Mouse (Mus musculus) liver, embryonic 16.5 days (tissue): ENCODE measurements around the gene Chit1. TPM values are rescaled to one million over a fixed set of nuclear protein-coding genes. Genes with fewer than 3 reads are reported as not detected.

Source experiments
- ATAC-seq: fragments of 200-750 bp; cut with Nextera tagmentation; 2 replicates; pipeline ENCODE4 v1.8.0; 2017; ENCODE audit warnings: low read depth, mild to moderate bottlenecking, moderate number of reproducible peaks, moderate library complexity
- H3K27ac ChIP-seq: fragments of 300-500 bp; sonication (generic); 2 replicates; pipeline ENCODE4 v1.5.1; 2014; ENCODE audit warnings: mild to moderate bottlenecking, low read length
- H3K27me3 ChIP-seq: fragments of 300-500 bp; sonication (generic); 2 replicates; pipeline ENCODE4 v1.6.1; 2014; ENCODE audit warnings: low read depth, low read length, mixed read lengths; ENCODE audit not compliant: control insufficient read depth, insufficient read depth
- H3K36me3 ChIP-seq: fragments of 300-500 bp; sonication (generic); 2 replicates; pipeline ENCODE4 v1.6.1; 2014; ENCODE audit warnings: mild to moderate bottlenecking; ENCODE audit not compliant: control insufficient read depth, insufficient read depth
- H3K4me1 ChIP-seq: fragments of 300-500 bp; sonication (generic); 2 replicates; pipeline ENCODE4 v1.6.1; 2014; ENCODE audit warnings: low read depth, low read length, mixed read lengths; ENCODE audit not compliant: control insufficient read depth
- H3K4me2 ChIP-seq: fragments of 300-500 bp; sonication (generic); 2 replicates; pipeline ENCODE4 v1.6.1; 2014; ENCODE audit warnings: low read depth, low read length, mixed read lengths
- H3K4me3 ChIP-seq: fragments of 300-500 bp; sonication (generic); 2 replicates; pipeline ENCODE4 v1.5.1; 2014; ENCODE audit warnings: low read depth, mild to moderate bottlenecking, low read length
- H3K9ac ChIP-seq: fragments of 300-500 bp; sonication (generic); 2 replicates; pipeline ENCODE4 v1.6.1; 2014; ENCODE audit warnings: low read depth, low read length
- H3K9me3 ChIP-seq: fragments of 300-500 bp; sonication (generic); replicated peaks from 2 replicates; pipeline ENCODE4 v1.6.1; 2016; ENCODE audit warnings: low read length; ENCODE audit not compliant: control insufficient read depth
- WGBS: fragments of 180-500 bp; shearing (Covaris S2); extraction: QIAGEN DNeasy Blood & Tissue Kit; methylation state at CpG from one replicate; pipeline ENCODE4 v1.1.7; 2014; ENCODE audit not compliant: insufficient replicate concordance; 5-methylcytosine and 5-hydroxymethylcytosine counted together
- polyA plus RNA-seq: library from polyadenylated mRNA; unstranded; fragments of >200 nt; fragmentation: Nextera tagmentation; extraction: Ambion mirVana; gene quantifications from 2 replicates; pipeline ENCODE4 v1.2.1, GENCODE M21; 2015

The Chit1 gene
- polyA plus RNA-seq, 1 experiment from 2014 or later: 0.19 TPM

DNA sequence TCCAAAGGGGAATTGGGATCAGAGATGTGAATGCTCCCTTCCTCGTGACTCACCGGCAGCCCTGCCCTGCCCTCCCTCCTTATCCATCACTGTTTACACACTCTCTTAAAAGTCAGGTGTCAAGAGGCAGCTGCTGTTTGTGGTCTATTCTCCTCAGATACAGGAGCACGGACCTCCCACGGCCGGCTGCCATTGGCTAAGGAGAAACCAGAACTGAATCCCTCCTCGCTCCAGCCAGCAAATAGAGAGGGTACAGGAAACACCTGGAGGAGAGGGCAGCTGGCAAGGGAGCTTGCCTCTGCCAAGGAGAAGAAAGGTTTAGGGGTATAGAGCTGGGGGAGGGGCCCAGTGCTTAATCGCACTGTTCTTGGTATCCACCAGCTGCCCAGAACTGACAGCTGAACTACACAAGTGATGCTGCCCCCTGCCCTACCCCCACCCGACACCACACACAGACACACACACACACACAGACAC, 43.9 kb upstream of the Chit1 start:
- H3K4me1 ChIP-seq: peaks cover 81% of the 10 kb centered on the region
- no peak overlapping the region for H3K4me3 ChIP-seq
- H3K9ac ChIP-seq: no peak overlapping the region
- H3K27me3 ChIP-seq: peaks cover 51% of the 10 kb centered on the region
- no peak for ATAC-seq
- WGBS: 10% methylated on average over 8 of the region's 8 CpGs
- H3K9me3 ChIP-seq: no peaks in the 10 kb centered on the region
- no peak overlapping the region for H3K4me2 ChIP-seq
- peak overlapping the region; percentile 57 for H3K27ac ChIP-seq
- no peaks in the 10 kb centered on the region for H3K36me3 ChIP-seq

DNA sequence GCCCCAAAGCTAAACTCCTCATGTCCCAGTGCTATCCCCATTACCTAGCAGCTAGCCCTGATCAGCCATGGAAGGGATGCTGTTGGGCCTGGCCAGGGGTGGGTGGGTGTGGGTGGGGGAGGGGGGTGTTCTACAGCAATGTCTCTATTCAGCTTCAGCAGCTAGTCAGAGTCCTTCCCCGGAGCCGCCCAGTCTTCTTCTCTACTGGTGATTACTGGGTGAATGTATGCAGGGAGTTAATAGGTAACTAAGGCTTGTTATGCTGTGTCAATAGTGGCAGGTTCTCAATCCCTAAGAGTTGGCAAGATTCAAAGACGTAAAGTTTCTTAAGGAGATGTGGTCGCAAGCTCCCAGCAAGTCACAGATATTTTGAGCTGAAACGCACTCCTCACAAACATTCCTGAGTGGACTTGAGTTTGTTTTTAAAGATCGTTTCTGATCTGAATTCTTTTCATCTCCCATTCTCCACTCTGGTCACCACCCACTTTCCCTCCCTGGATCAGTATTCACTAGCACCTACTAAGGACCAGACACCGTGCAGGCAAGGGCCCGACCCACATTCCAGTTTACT, 40.9 kb upstream of the Chit1 start:
- 76% methylated on average over 8 of the region's 8 CpGs for WGBS
- Histone ChIP-seq H3K27me3 (peaks cover 22% of the 10 kb centered on the region), H3K9me3 (no peaks in the 10 kb centered on the region), H3K9ac (no peak overlapping the region; the same call in none of the 2 replicates), H3K27ac (peak overlapping the region; percentile 99), H3K4me2 (no peak overlapping the region), H3K4me1 (peaks cover 83% of the 10 kb centered on the region), H3K4me3 (no peak overlapping the region), H3K36me3 (peaks cover 7% of the 10 kb centered on the region)
- no peak for ATAC-seq

DNA sequence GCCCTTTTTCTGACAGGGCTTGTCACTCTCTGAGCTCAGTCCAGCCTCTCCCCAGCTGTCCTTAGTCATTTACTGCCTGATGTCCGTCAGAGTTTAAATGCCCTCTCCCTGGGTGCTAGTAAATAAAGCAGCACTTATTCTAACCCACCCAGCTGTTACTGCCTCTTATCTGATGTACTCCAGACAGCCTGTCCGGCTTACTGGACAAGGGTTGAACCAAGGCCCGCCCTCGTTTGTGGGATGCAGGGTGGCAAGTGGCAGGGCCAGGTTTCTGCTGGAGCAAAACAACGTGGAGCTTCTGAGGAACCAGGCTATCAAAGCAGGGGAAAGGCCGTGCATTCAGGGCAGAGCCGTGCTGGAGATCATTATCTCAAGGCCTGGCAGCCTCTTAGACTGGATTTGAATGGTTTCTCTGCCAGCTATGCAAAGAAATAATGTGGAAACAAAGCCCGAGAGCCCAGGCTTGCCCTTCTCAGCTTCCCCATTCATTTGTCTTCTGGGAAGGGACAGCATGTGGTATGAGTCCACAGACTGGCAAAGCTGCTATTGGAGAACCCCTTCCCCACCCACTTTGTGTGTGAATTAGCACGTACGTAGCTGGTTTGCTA, 39.5 kb upstream of the Chit1 start:
- Histone ChIP-seq H3K27me3 (peaks cover 12% of the 10 kb centered on the region), H3K4me3 (no peak overlapping the region), H3K4me2 (peak overlapping the region; percentile 79), H3K27ac (peak overlapping the region; percentile 99), H3K9me3 (no peaks in the 10 kb centered on the region), H3K9ac (peak overlapping the region; percentile 73), H3K36me3 (peaks cover 19% of the 10 kb centered on the region), H3K4me1 (peaks cover 83% of the 10 kb centered on the region)
- no peak for ATAC-seq
- 43% methylated on average over 10 of the region's 10 CpGs for WGBS

DNA sequence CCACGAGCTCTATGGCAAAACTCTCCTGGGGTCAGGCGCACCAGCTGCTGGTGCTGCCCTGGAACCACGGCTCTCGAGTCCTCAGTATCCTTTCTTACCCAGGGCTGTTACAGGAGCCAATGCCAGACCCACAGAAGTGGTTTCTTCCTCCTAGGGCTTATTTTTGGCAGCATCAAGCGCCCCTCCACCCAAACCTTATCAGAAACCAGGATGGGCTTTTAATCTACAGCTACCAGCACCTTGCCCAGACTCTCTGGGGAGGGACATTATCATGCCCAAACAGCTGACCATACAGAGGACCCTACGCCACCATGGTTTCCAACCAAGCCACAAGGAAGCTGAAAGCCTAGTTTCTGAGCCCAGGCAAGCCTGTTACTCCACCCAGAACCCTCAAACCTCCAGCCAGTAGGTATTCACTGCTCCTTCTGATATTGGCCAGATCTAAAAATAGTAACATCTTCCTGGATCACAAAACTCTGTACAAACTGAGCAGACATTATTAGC, 37.9 kb upstream of the Chit1 start:
- WGBS: 24% methylated on average over 6 of the region's 6 CpGs
- peak; percentile 90 for ATAC-seq
- Histone ChIP-seq H3K9ac (peak overlapping the region; percentile 73), H3K4me1 (peaks cover 75% of the 10 kb centered on the region), H3K36me3 (peaks cover 29% of the 10 kb centered on the region), H3K4me2 (peak overlapping the region; percentile 79), H3K9me3 (no peaks in the 10 kb centered on the region), H3K4me3 (peak overlapping the region; percentile 52), H3K27ac (peak overlapping the region; percentile 99), H3K27me3 (peaks cover 3% of the 10 kb centered on the region)

DNA sequence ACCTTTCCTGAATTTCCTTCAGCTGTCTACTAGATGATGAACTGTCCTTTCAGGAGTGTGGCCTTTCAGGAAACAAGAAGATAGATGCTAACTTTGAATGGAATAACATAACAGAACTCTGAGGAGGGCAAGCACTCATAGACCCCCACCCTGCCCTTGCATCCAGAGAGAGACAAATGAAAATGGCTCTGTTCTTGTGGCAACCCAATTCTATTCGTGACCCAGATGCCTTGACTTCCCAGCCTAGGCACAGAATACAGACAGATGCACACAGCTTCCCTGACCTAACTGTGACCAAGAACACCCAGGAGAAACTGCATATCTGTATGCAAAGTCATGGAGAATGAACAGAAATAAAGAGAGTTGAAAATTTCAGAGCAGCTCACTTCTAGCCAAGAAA, 37.4 kb upstream of the Chit1 start:
- Histone ChIP-seq H3K9me3 (no peaks in the 10 kb centered on the region), H3K4me3 (peak overlapping the region; percentile 52), H3K27me3 (no peaks in the 10 kb centered on the region), H3K9ac (peak overlapping the region; percentile 73), H3K36me3 (peaks cover 29% of the 10 kb centered on the region), H3K4me1 (peaks cover 75% of the 10 kb centered on the region), H3K27ac (peak overlapping the region; percentile 99), H3K4me2 (peak overlapping the region; percentile 79)
- WGBS: 57% methylated on average over 1 of the region's 1 CpGs
- ATAC-seq: no peak

DNA sequence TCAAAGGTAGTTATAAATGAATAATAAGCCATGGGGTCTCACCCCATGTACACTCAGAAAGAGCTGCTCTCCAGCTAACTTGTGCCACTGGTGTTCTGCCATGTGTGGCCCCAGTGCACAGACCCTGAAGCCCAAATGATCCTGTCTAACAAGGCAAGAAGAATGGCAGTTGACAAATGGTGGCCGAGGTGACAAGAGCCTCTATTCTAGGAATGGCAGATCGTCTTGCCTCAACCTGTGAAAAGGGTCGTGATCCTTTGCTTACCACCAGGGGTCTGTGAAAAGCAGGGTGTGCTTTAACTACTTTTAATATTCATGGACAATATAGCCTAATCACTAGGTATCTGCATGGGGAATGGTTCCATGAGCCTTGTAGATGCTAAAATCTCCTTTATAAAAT, 36.9 kb upstream of the Chit1 start:
- peak overlapping the region; percentile 79 for H3K4me2 ChIP-seq
- 66% methylated on average over 3 of the region's 3 CpGs for WGBS

DNA sequence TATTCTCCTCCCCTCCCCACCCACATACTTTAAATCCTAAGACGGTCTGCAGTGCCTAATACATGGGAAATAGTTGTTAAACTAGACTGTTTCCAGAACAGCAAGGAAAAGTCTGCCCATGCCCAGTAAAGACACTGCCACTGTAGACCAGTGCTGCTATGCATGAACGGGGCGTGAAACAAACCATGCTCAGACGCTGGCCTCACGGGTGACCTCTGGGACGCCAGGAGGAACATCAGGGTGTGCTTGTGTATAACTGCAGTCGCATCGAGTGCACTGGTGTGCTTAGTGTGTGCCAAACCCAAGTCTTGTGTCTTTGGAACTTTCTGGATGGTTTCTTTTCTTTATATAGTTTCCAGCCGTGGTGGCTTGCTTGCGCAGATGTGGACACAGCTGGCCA, 36.4 kb upstream of the Chit1 start:
- ATAC-seq: no peak
- WGBS: 87% methylated on average over 10 of the region's 10 CpGs
- peak overlapping the region; percentile 28 for H3K9ac ChIP-seq
- peak overlapping the region; percentile 52 for H3K4me3 ChIP-seq
- H3K9me3 ChIP-seq: no peaks in the 10 kb centered on the region
- H3K4me1 ChIP-seq: peaks cover 75% of the 10 kb centered on the region
- H3K36me3 ChIP-seq: peaks cover 29% of the 10 kb centered on the region
- peak overlapping the region; percentile 79 for H3K4me2 ChIP-seq
- no peaks in the 10 kb centered on the region for H3K27me3 ChIP-seq
- peak overlapping the region; percentile 99 for H3K27ac ChIP-seq

More for the DNA sequence above, 36.9 kb upstream of the Chit1 start:
- Histone ChIP-seq H3K4me1 (peaks cover 74% of the 10 kb centered on the region), H3K9me3 (no peaks in the 10 kb centered on the region), H3K9ac (peak overlapping the region; percentile 73), H3K36me3 (peaks cover 29% of the 10 kb centered on the region), H3K27ac (peak overlapping the region; percentile 99), H3K27me3 (no peaks in the 10 kb centered on the region), H3K4me3 (peak overlapping the region; percentile 52)
- ATAC-seq: no peak

DNA sequence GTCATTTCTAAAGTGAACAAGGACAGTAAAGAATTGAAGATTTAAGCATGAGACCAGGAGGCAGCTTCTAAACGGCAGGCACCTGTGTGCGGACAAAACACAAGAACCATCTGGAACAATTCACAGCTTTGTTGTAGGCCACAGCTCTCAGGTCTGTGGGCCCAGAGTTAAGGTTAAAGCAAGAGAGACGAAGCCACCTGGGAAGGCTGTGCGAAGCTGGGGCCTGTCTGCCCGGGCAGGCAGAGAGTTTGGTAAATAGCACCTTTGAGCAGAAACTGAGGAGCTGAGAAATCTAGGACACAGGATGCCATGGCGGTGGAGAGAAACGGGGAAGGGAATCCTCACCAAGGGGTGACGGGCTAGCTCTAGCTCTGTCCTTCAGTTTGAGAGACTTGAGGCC, 35.5 kb upstream of the Chit1 start:
- no peaks in the 10 kb centered on the region for H3K9me3 ChIP-seq
- no peaks in the 10 kb centered on the region for H3K27me3 ChIP-seq
- peaks cover 74% of the 10 kb centered on the region for H3K4me1 ChIP-seq
- H3K36me3 ChIP-seq: peaks cover 29% of the 10 kb centered on the region
- peak overlapping the region; percentile 94 for H3K9ac ChIP-seq
- H3K4me3 ChIP-seq: peak overlapping the region; percentile 83
- H3K4me2 ChIP-seq: peak overlapping the region; percentile 79
- no peak for ATAC-seq
- peak overlapping the region; percentile 95 for H3K27ac ChIP-seq
- 81% methylated on average over 8 of the region's 8 CpGs for WGBS

DNA sequence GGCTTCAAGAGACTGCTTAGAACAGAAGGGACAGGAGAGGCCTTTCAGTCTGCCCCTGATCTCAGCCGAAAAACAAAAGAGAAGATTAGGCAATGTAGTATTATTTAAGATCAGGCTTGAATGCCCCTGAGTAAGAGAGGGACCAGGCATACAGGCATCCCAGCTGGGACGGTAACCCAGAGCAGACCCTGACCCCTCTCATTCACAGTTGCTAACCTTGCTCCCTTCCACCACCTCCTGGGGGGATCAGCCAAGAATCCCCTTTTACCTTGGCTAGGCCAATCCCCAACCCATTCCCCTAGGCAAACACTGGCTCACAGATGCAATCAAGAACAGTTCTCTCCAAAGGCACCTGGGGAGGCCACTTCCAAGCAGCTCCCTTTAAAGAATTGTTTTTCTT, 34.3 kb upstream of the Chit1 start:
- Histone ChIP-seq H3K4me2 (peak overlapping the region; percentile 79), H3K4me3 (peak overlapping the region; percentile 83), H3K9ac (peak overlapping the region; percentile 94), H3K27me3 (no peaks in the 10 kb centered on the region), H3K9me3 (no peaks in the 10 kb centered on the region), H3K4me1 (peaks cover 74% of the 10 kb centered on the region), H3K27ac (peak overlapping the region; percentile 95), H3K36me3 (peaks cover 29% of the 10 kb centered on the region)
- WGBS: 80% methylated on average over 2 of the region's 2 CpGs
- ATAC-seq: no peak
